Mouse (Mus musculus) heart, postnatal 14 days (tissue): Measurements from ENCODE around the gene Rab30. TPM values are rescaled to one million over a fixed set of nuclear protein-coding genes. Genes with fewer than 3 reads are reported as not detected.

Experiments
- DNase-seq, 2 experiments: peaks; one replicate each; pipeline ENCODE4 v3.0.0; 2021 to 2022
- intact Hi-C: fragments of 180-260 bp; cut with DNase I; formaldehyde crosslinking; loops from one replicate; pipeline ENCODE4 v1.15.1; 2025
- total RNA-seq, 2 experiments: library from RNA; stranded (reverse); gene quantifications; 2 replicates each; pipeline ENCODE4 v1.2.3; 2021

Rab30 gene
- total RNA-seq, 2 experiments from 2014 or later: 13.5 to 17.1 TPM

- peak; percentile 10 to 49 for DNase-seq
- intact Hi-C loops: loop anchor here (2.0 to 10.0 kb wide), 2 partner anchors 93 to 191 kb away; partner anchors contain the start of gene Ankrd42
Measured at GRCm38 (mm10) chr7:92827981-92828380, 86.6 kb downstream of the Rab30 start.

GRCm38 (mm10) chr7:92832395-92832794 is 91.0 kb downstream of the Rab30 start:
- no peak for DNase-seq
- intact Hi-C loops: loop anchor here (10.0 kb wide), 1 partner anchor 268 kb away; the partner anchor contains the start of gene Ccdc90b

DNA sequence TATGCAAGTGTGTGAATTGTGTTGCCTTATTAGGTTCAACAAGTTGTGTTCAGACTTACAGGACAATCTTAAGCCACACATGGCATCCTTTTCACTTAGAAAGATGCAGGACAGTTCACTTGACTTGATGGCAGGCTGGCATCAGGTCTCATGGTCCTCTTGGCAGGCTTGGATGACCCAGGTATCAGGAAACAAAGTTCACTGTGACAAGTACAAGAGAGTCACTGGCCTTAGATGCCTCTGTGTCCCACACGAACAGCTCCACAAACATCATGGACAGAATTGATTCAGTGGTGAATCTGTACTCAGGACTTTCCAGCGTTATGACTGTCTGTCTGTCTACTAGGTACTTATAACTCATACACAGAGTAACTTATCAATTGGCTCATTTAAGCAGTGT is 93.0 kb downstream of the Rab30 start:
- DNase-seq: no peak
- intact Hi-C loops: loop anchor here (10.0 kb wide), 1 partner anchor 270 kb away; the partner anchor contains the start of gene Ccdc90b

GRCm38 (mm10) chr7:92836447-92836846 is 95.0 kb downstream of the Rab30 start:
- DNase-seq: no peak
- intact Hi-C loops: loop anchor here (10.0 kb wide), 1 partner anchor 272 kb away; the partner anchor contains the start of gene Ccdc90b

GRCm38 (mm10) chr7:92837226-92837625 is 95.8 kb downstream of the Rab30 start:
- intact Hi-C loops: loop anchor here (10.0 kb wide), 1 partner anchor 272 kb away; the partner anchor contains the start of gene Ccdc90b
- DNase-seq: no peak

DNA sequence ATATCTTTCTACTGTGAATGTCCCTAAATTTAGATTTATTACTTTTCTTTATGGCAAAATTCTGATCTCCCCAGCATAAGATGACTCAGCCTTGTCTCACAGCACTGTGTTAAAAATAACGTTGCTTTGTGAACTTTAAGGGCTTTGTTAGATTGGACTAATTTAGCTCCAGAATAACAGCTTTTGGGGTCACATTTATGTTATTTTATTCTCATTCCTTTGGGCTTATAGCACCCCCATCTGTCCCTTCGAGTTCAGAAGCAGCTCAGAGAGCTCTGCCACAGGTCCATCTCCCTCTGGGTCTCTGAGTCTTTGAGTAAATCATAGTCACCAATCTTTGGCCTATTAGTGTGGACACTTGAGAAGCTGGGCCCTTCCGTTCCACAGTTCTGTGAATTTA is 96.5 kb downstream of the Rab30 start:
- intact Hi-C loops: loop anchor here (10.0 kb wide), 1 partner anchor 273 kb away; the partner anchor contains the start of gene Ccdc90b

GRCm38 (mm10) chr7:92842254-92842653 is 100.9 kb downstream of the Rab30 start:
- DNase-seq: no peak
- intact Hi-C loops: no loop called here

More for the DNA sequence above, 96.5 kb downstream of the Rab30 start:
- no peak for DNase-seq

- no peak for DNase-seq
- intact Hi-C loops: no loop called here
Measured at GRCm38 (mm10) chr7:92848246-92848645, 106.8 kb downstream of the Rab30 start.

- intact Hi-C loops: loop anchor here (2.0 kb wide), 1 partner anchor 764 kb away; no protein-coding TSS in a partner anchor
- no peak for DNase-seq
Measured at GRCm38 (mm10) chr7:92866526-92866925, 125.1 kb downstream of the Rab30 start.

GRCm38 (mm10) chr7:92870161-92870560 is 128.8 kb downstream of the Rab30 start:
- intact Hi-C loops: loop anchor here (5.0 kb wide), 5 partner anchors 37 to 308 kb away; partner anchors contain the start of gene Ccdc90b
- DNase-seq: no peak

GRCm38 (mm10) chr7:92871596-92871995 is 130.2 kb downstream of the Rab30 start:
- DNase-seq: no peak
- intact Hi-C loops: loop anchor here (5.0 kb wide), 5 partner anchors 36 to 309 kb away; partner anchors contain the start of gene Ccdc90b

DNA sequence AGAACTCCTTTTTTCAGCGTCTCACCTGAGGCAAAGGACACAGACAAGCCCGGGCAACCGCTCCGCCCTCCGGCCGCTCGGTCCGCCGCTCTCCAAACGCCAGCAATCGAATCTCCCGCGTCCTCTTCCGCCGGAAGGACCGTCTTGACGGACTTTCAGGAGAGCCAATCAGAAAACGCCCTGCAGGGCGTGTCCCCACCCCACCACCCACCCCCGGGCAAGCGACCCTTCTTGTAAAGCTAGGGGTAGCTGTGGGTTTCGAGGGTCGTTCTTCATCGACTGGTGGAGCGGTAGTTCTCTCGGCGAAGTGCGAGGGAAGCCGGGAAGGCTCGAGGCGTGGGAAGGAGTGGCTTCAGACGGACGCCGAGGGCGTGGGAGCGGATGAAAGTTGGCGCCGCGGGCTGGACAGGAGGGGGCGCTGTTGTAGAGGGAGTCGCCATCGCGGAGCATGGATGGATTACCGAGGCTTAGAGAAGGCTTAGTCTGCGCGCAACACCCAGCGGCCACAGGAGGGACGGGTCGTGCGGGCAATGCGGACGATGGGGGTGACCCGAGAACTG is 132.8 kb downstream of the Rab30 start, which contains the start of the genes Ddias and Prcp:
Gene Ddias, minus strand, starts transcription at position 132 of the 560 bp plus-strand sequence.
Gene Prcp, plus strand, starts transcription at position 355 of the 560 bp plus-strand sequence.
- intact Hi-C loops: loop anchor here (5.0 kb wide), 5 partner anchors 33 to 312 kb away; partner anchors contain the start of gene Ccdc90b
- peak; percentile 95 to 97 for DNase-seq

DNA sequence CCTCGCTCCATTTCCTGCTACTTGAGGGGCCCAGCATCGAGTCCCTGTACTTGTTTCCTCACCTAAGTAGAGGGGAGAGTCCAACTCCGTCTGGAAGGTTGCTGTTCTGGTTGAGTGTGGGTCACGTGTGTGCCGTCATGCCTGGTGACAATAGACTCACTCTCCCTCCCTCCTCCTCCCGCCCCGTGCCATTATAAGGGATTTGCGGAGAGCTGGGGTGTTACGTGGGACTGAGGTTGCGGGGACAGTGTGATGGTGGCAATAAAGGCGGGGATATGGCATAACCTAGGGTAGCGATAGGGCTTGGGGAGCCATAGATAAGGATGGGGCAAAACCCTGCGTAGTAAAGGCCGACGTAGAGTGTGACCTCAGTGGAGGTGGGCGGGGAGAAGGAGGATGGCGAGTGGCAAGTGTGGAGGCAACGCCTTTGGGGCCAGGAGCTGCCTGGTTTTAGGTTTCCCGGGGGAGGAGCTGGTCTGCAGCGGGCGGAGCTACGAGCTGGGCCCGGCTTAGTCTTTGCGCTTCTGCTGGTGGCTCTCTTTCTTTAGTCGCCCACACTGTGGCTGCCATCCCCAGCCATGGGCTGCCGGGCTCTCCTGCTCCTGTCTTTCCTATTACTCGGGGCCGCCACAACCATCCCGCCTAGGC is 133.5 kb downstream of the Rab30 start:
- DNase-seq: peak; percentile 85 to 86
- intact Hi-C loops: loop anchor here (5.0 kb wide), 5 partner anchors 32 to 313 kb away; partner anchors contain the start of gene Ccdc90b

- intact Hi-C loops: loop anchor here (1.0 kb wide), 1 partner anchor 18 kb away; no protein-coding TSS in a partner anchor
Measured at GRCm38 (mm10) chr7:92876066-92876465, 134.7 kb downstream of the Rab30 start.

GRCm38 (mm10) chr7:92876538-92876937 is 135.1 kb downstream of the Rab30 start:
- intact Hi-C loops: loop anchor here (1.0 kb wide), 1 partner anchor 18 kb away; no protein-coding TSS in a partner anchor

More at GRCm38 (mm10) chr7:92876066-92876465, 134.7 kb downstream of the Rab30 start:
- DNase-seq: peak in 1 of 2 experiments; percentile 32

DNA sequence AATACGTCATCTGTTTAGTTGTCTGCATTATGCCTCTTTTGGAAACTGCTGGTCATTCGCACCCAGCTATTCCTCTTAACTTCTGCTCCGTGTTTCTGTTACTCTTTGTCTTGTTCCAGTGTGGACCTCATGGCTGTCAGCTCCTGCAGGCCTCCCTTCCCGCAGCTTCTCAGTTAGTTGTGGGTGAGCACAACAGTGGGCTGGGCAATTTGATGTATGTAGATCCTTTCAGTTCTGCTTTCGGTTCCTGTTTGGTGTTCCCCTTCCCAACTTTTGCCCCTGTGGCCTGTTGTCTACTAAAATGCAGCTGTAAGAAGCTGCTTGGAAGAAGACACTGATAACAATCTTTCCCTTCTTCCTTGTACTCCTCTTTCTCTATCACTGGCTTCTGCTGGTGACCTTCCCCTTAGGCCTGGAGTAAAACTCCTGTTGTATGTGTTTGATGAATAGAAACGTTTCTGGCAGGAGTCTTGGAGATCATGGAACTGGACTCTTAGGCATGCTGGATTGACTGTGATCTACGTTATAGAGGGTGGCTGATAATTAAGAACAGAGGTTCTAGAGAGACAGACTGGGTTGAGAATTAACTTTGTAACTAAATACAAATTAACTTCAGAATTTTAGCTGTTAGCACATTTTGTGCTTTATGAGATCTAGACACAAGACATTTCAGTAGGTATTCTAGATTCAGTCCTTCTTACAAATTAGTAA is 137.3 kb downstream of the Rab30 start:
- intact Hi-C loops: no loop called here
- no peak for DNase-seq

More at GRCm38 (mm10) chr7:92876538-92876937, 135.1 kb downstream of the Rab30 start:
- DNase-seq: no peak

GRCm38 (mm10) chr7:92883850-92884716 is 142.7 kb downstream of the Rab30 start:
- no peak for DNase-seq
- intact Hi-C loops: no loop called here

- intact Hi-C loops: no loop called here
Measured at GRCm38 (mm10) chr7:92884998-92885660, 143.7 kb downstream of the Rab30 start.

DNA sequence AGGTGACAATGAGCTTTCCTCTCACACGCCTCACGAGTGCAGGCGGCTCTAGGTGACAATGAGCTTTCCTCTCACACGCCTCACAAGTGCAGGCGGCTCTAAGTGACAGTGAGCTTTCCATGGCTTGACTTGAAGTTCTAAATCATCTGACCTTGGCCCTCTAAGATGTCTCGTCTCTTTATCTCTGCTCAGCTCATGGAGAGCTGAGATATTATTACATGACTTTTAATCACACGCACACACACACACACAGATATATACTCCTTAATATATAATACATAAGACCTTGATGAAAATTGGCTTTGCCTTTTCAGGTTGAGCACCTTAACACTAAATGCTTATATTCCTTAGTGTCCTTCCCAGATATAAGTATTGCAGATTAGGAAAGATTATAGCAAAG is 145.4 kb downstream of the Rab30 start:
- intact Hi-C loops: no loop called here
- DNase-seq: no peak

More at GRCm38 (mm10) chr7:92884998-92885660, 143.7 kb downstream of the Rab30 start:
- DNase-seq: no peak
